ENCODE assay signal across 12 mouse cellular contexts in genomic region chr2:105189352-105189751, GRCm38 (mm10). TPM values are rescaled to one million over a fixed set of nuclear protein-coding genes. Genes with fewer than 3 reads are reported as not detected.
A peak's percentile ranks its signal among the peaks of the same experiment; 100 is the strongest.
DNase-seq lines count a peak whose midpoint lies in the region; ATAC-seq and TF ChIP-seq lines count a peak whose summit lies in the region.
"Had no signal": no experiment of that assay in that cellular context is flagged by ENCODE, and none has a peak within 500 bp of the region (broad histone marks: within the 10 kb centered on the region; RNA-seq: fewer than 3 reads in every experiment).

No protein-coding gene starts in this region.

- CTCF ChIA-PET in Patski (lab: Charles Lee) = interaction anchor here (0.6 to 2.0 kb wide), 22 partner anchors 10 to 116 kb away, joined by 3 to 9 read pairs (median 4); partner anchors contain the start of gene Them7

- peak; percentile 6; the same call in 1 of the 2 replicates for TF ChIP-seq CTCF in cerebellum, adult 2 months (IDR thresholded peaks at IDR 0.05; ENCODE audit: borderline replicate concordance, insufficient read depth, low read depth, low read length)
- TF ChIP-seq CTCF in Patski (IDR thresholded peaks at IDR 0.05) = peak; percentile 63
- TF ChIP-seq CTCF in kidney, postnatal 0 days (IDR thresholded peaks at IDR 0.05; ENCODE audit: low read depth) = peak; percentile 65

- H3K36me3 ChIP-seq in kidney, postnatal 0 days (ENCODE audit: insufficient read depth, low read length) = no peaks in the 10 kb centered on the region
- H3K36me3 ChIP-seq: liver, embryonic 13.5 days had no signal

- H3K4me2 ChIP-seq in kidney, postnatal 0 days (ENCODE audit: low read length) = no peak overlapping the region
- H3K4me2 ChIP-seq: hindbrain, embryonic 14.5 days; liver, embryonic 13.5 days had no signal

- no peak for TF ChIP-seq POLR2A in cerebellum, adult 2 months (IDR thresholded peaks at IDR 0.05; ENCODE audit: borderline replicate concordance, insufficient read depth, low read length)

- no peak overlapping the region for H3K9ac ChIP-seq in kidney, postnatal 0 days (ENCODE audit: low read depth, low read length)
- H3K9ac ChIP-seq: hindbrain, embryonic 14.5 days; liver, embryonic 13.5 days had no signal

- DNase-seq in cerebellum, adult 2 months = peak in 1 of 2 experiments; percentile 6
- DNase-seq in cerebellum, postnatal 4 days (ENCODE audit: low spot score in 2 of 2) = no peak
- peak; percentile 75 for DNase-seq in kidney, adult 9 months
- no peak for DNase-seq in kidney, postnatal 4 days
- DNase-seq in Patski (ENCODE audit: low read depth, low spot score) = no peak
- peak; percentile 74 for DNase-seq in kidney, postnatal 0 days (ENCODE audit: low spot score)
- DNase-seq in right cerebral cortex, adult 2 months (ENCODE audit: low spot score in 2 of 2) = no peak
- no peak for DNase-seq in urinary bladder, postnatal 36 days (ENCODE audit: low spot score in 2 of 2)
- DNase-seq: cerebellum, postnatal 36 days; liver, embryonic 13.5 days had no signal

- POLR2A ChIA-PET in Patski (lab: Charles Lee) = interaction anchor here (0.6 kb wide), 1 partner anchor 30 kb away, joined by 3 read pairs; no protein-coding TSS in a partner anchor

- in situ Hi-C loops in Patski (cut with MboI; ENCODE audit: low pct_unique_long_range_greater_than_20kb) = loop anchor here (10.0 kb wide), 1 partner anchor 75 kb away; no protein-coding TSS in a partner anchor

- H3K27me3 ChIP-seq in cerebellum, adult 2 months (ENCODE audit: control insufficient read depth, insufficient read depth, low read length) = no peaks in the 10 kb centered on the region
- H3K27me3 ChIP-seq in Patski = no peaks in the 10 kb centered on the region
- no peaks in the 10 kb centered on the region for H3K27me3 ChIP-seq in kidney, postnatal 0 days (ENCODE audit: insufficient read depth, low read length)
- H3K27me3 ChIP-seq: liver, embryonic 13.5 days had no signal

- no peaks in the 10 kb centered on the region for H3K4me1 ChIP-seq in cerebellum, adult 2 months (ENCODE audit: control insufficient read depth, insufficient read depth, low read length)
- H3K4me1 ChIP-seq in kidney, postnatal 0 days (replicated peaks; ENCODE audit: insufficient read depth, low read length) = 0 out of 2 replicates have a peak, but pooled peaks cover 2% of the 10 kb centered on the region
- H3K4me1 ChIP-seq: liver, embryonic 13.5 days had no signal

- WGBS in cerebellum, adult 2 months = 32% methylated on average over 5 of the region's 5 CpGs
- WGBS in kidney, postnatal 0 days = 42% methylated on average over 5 of the region's 5 CpGs

- no peak overlapping the region for H3K4me3 ChIP-seq in cerebellum, adult 2 months (replicated peaks; ENCODE audit: insufficient read depth, low read depth, low read length)
- H3K4me3 ChIP-seq in kidney, postnatal 0 days (replicated peaks; ENCODE audit: low read depth, low read length) = no peak overlapping the region
- H3K4me3 ChIP-seq: liver, embryonic 13.5 days had no signal

- no peaks in the 10 kb centered on the region for H3K9me3 ChIP-seq in kidney, postnatal 0 days (replicated peaks; ENCODE audit: low read length)
- H3K9me3 ChIP-seq: liver, embryonic 13.5 days had no signal

- no peak overlapping the region for H3K27ac ChIP-seq in cerebellum, adult 2 months (ENCODE audit: insufficient read depth, low read length)
- no peak overlapping the region for H3K27ac ChIP-seq in kidney, postnatal 0 days
- H3K27ac ChIP-seq: hindbrain, embryonic 14.5 days; liver, embryonic 13.5 days had no signal

- peak; percentile 39 for ATAC-seq in Patski
- no peak for ATAC-seq in kidney, postnatal 0 days (replicated peaks; ENCODE audit: low FRiP score, low read depth)

RNA-seq across cellular contexts. Expression of gene Them7, which starts 34.8 kb away (rescaled TPM):
- 0.18 and 0.19 TPM in 2 replicates for polyA plus RNA-seq in cerebellum, adult 2 months (2012; rRNA removed)
- polyA plus RNA-seq in Patski (2021) = 3.1 TPM
- polyA plus RNA-seq in kidney, postnatal 0 days (2015; fragmentation: Nextera tagmentation; extraction: Ambion mirVana) = 21.3 and 23.2 TPM in 2 replicates
- polyA plus RNA-seq: C2C12; hindbrain, embryonic 14.5 days had no signal

Comparison
In these comparisons a context has a peak if more than half of its experiments do, and no peak if none do; other contexts are left out.
1. DNase-seq: peak in kidney, adult 9 months (single experiment) and kidney, postnatal 0 days (single experiment); none in cerebellum, postnatal 4 days (0 of 2), kidney, postnatal 4 days (0 of 2), Patski (single experiment), right cerebral cortex, adult 2 months (0 of 2) and urinary bladder, postnatal 36 days (0 of 2).
2. CTCF ChIP-seq: peak in every context shown above with its lines; median percentile 65 in kidney, postnatal 0 days; 63 in Patski; 6 in cerebellum, adult 2 months.